Mouse (Mus musculus): ENCODE results near the gene Ticam1. TPM values are rescaled to one million over a fixed set of nuclear protein-coding genes. Genes with fewer than 3 reads are reported as not detected.

Gene Ticam1
- total and polyA plus RNA-seq, 3 experiments = 6.4 to 18.6 (median 17.6) TPM

DNA sequence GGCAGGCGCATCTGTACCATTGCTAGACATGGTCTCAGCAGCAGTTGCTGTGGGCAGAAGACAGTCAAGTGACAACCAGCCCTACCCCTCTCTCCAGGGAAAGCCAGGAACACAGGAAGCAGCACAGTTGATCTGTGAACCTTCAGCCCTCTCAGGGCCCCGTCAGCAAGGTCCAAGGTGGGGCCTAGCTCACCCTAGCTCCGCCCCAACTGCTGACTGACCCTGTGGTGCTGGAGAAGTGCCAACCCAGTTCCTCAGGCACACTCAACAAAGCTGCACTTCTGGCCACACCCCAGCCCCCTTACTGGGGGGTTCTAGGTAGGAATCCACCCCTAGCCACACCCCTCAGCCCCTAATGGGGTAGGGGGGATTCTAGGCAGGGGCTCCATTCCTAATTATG is 11.2 kb upstream of the Ticam1 start:
- H3K36me3 ChIP-seq (replicated peaks in 1 of 2; ENCODE audit: control insufficient read depth in 1 of 2, insufficient read depth in 1 of 2, low read length in 1 of 2) = peaks cover 32 to 44% of the 10 kb centered on the region in 2 experiments
- no peak overlapping the region for H3K27ac ChIP-seq (ENCODE audit: insufficient read depth, low read depth)
- H3K9me3 ChIP-seq (replicated peaks; ENCODE audit: low read length) = no peaks in the 10 kb centered on the region
- in situ Hi-C loops (cut with MboI; ENCODE audit: low pct_ligation_motif_present, low pct_unique_long_range_greater_than_20kb, low sequenced_read_pairs) (no loop called here), dilution Hi-C loops (cut with MboI; ENCODE audit: extremely low pct_ligation_motif_present, extremely low pct_unique_long_range_greater_than_20kb, low sequenced_read_pairs) (no loop called here)
- no peak overlapping the region for H3K9ac ChIP-seq (ENCODE audit: insufficient read depth, low read depth)
- TF ChIP-seq POLR2A (IDR thresholded peaks at IDR 0.05; ENCODE audit: low read depth, low read length) = no peak
- no peak for TF ChIP-seq JUND (conservative IDR thresholded peaks at IDR 0.05; ENCODE audit: low read depth, low read length)
- no peak for TF ChIP-seq SIN3A (IDR thresholded peaks at IDR 0.05; ENCODE audit: low read length)
- no peak for TF ChIP-seq MAX (IDR thresholded peaks at IDR 0.05; ENCODE audit: low read length)
- TF ChIP-seq IRF4 (IDR thresholded peaks at IDR 0.05; ENCODE audit: low read depth, low read length) = no peak
- TF ChIP-seq E2F4 (IDR thresholded peaks at IDR 0.05; ENCODE audit: insufficient replicate concordance, low read depth, low read length) = no peak
- no peak for TF ChIP-seq JUN (IDR thresholded peaks at IDR 0.05; ENCODE audit: insufficient read depth, low read depth, low read length)
- TF ChIP-seq CHD1 (IDR thresholded peaks at IDR 0.05; ENCODE audit: low read depth, low read length) = no peak
- no peak for TF ChIP-seq MAZ (IDR thresholded peaks at IDR 0.05; ENCODE audit: low read depth, low read length)
- TF ChIP-seq BHLHE40 (IDR thresholded peaks at IDR 0.05; ENCODE audit: low read depth, low read length) = no peak
- TF ChIP-seq NRF1 (IDR thresholded peaks at IDR 0.05; ENCODE audit: low read depth, low read length) = no peak
- TF ChIP-seq ELF1 (IDR thresholded peaks at IDR 0.05; ENCODE audit: low read depth, low read length) = no peak
- TF ChIP-seq ZNF384 (IDR thresholded peaks at IDR 0.05; ENCODE audit: low read depth, low read length) = no peak
- TF ChIP-seq ETS1 (conservative IDR thresholded peaks at IDR 0.05; ENCODE audit: low read depth, low read length) = no peak
- no peak for TF ChIP-seq NELFE (IDR thresholded peaks at IDR 0.05; ENCODE audit: low read depth, low read length)
- no peak for TF ChIP-seq TBP (conservative IDR thresholded peaks at IDR 0.05; ENCODE audit: low read depth, low read length)
- TF ChIP-seq HCFC1 (IDR thresholded peaks at IDR 0.05; ENCODE audit: low read depth, low read length) = no peak
- TF ChIP-seq USF2 (conservative IDR thresholded peaks at IDR 0.05; ENCODE audit: low read depth, low read length) = no peak
- TF ChIP-seq MAFK (IDR thresholded peaks at IDR 0.05; ENCODE audit: insufficient replicate concordance, low read length) = no peak
- H3K4me1 ChIP-seq (ENCODE audit: control insufficient read depth in 1 of 2, insufficient read depth in 2 of 2) = peaks cover 21 to 53% of the 10 kb centered on the region in 2 experiments
- no peak for DNase-seq (ENCODE audit: extremely low read depth)
- H3K4me3 ChIP-seq (replicated peaks in 1 of 3; ENCODE audit: low read depth in 2 of 3, low read length in 2 of 3, poor library complexity in 1 of 3) = peak overlapping the region in 1 of 3 experiments; percentile 4
- H3K27me3 ChIP-seq (replicated peaks) = no peaks in the 10 kb centered on the region
- no peak overlapping the region for H3K4me2 ChIP-seq (ENCODE audit: insufficient read depth, low read depth, poor library complexity, severe bottlenecking)
- no peaks in the 10 kb centered on the region for H3K79me2 ChIP-seq (replicated peaks; ENCODE audit: control insufficient read depth, extremely low read depth, insufficient read depth, poor library complexity, severe bottlenecking)

DNA sequence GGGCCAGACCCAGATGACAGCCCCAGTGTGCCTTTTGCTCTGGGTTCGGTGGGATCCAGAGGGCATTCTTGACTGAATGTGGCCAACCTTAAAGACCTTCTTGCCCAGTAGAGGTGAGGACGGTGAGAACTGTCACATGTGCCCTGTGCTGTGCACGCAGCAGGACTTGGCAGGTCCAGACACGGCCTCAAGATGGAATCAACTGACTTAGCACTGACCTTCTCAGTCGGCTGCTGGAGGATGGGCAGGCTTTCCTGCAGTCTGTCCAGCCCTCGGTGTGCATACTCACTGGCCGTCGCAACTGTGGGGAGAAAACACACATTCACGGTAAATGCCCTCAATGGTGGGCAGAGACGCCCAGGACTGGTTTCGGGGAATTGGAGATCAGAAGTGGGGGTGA is 9.4 kb upstream of the Ticam1 start:
- no peaks in the 10 kb centered on the region for H3K79me2 ChIP-seq (replicated peaks; ENCODE audit: control insufficient read depth, extremely low read depth, insufficient read depth, poor library complexity, severe bottlenecking)
- no peak overlapping the region for H3K4me3 ChIP-seq (replicated peaks in 1 of 3; ENCODE audit: low read depth in 2 of 3, low read length in 2 of 3, poor library complexity in 1 of 3)
- peaks cover 17 to 47% of the 10 kb centered on the region in 2 experiments for H3K4me1 ChIP-seq (ENCODE audit: control insufficient read depth in 1 of 2, insufficient read depth in 2 of 2)
- TF ChIP-seq BHLHE40 (IDR thresholded peaks at IDR 0.05; ENCODE audit: low read depth, low read length) (no peak), ZNF384 (IDR thresholded peaks at IDR 0.05; ENCODE audit: low read depth, low read length) (no peak), SIN3A (IDR thresholded peaks at IDR 0.05; ENCODE audit: low read length) (no peak), CHD1 (IDR thresholded peaks at IDR 0.05; ENCODE audit: low read depth, low read length) (no peak), MEF2A (IDR thresholded peaks at IDR 0.05; ENCODE audit: borderline replicate concordance, low read depth, low read length) (no peak), USF1 (IDR thresholded peaks at IDR 0.05; ENCODE audit: low read depth, low read length) (no peak), ZC3H11A (IDR thresholded peaks at IDR 0.05; ENCODE audit: low read depth, low read length) (no peak), POLR2A (IDR thresholded peaks at IDR 0.05; ENCODE audit: low read depth, low read length) (no peak), ETS1 (conservative IDR thresholded peaks at IDR 0.05; ENCODE audit: low read depth, low read length) (no peak), RCOR1 (conservative IDR thresholded peaks at IDR 0.05; ENCODE audit: low read depth, low read length) (no peak), KAT2A (IDR thresholded peaks at IDR 0.05; ENCODE audit: insufficient replicate concordance, low read length) (no peak), RAD21 (IDR thresholded peaks at IDR 0.05; ENCODE audit: low read depth, low read length) (no peak)
- H3K27ac ChIP-seq (ENCODE audit: insufficient read depth, low read depth) = no peak overlapping the region
- no peaks in the 10 kb centered on the region for H3K27me3 ChIP-seq (replicated peaks)
- peaks cover 40 to 57% of the 10 kb centered on the region in 2 experiments for H3K36me3 ChIP-seq (replicated peaks in 1 of 2; ENCODE audit: control insufficient read depth in 1 of 2, insufficient read depth in 1 of 2, low read length in 1 of 2)
- dilution Hi-C loops (cut with MboI; ENCODE audit: extremely low pct_ligation_motif_present, extremely low pct_unique_long_range_greater_than_20kb, low sequenced_read_pairs) (no loop called here), in situ Hi-C loops (cut with MboI; ENCODE audit: low pct_ligation_motif_present, low pct_unique_long_range_greater_than_20kb, low sequenced_read_pairs) (no loop called here)
- no peak overlapping the region for H3K4me2 ChIP-seq (ENCODE audit: insufficient read depth, low read depth, poor library complexity, severe bottlenecking)
- H3K9me3 ChIP-seq (replicated peaks; ENCODE audit: low read length) = no peaks in the 10 kb centered on the region
- DNase-seq (ENCODE audit: extremely low read depth) = no peak
- no peak overlapping the region for H3K9ac ChIP-seq (ENCODE audit: insufficient read depth, low read depth)

Measured in CH12.LX (cell line).